Mouse (Mus musculus): Measurements from ENCODE around the gene Cnpy1. TPM values are rescaled to one million over a fixed set of nuclear protein-coding genes. Genes with fewer than 3 reads are reported as not detected.

Gene Cnpy1
- total and polyA plus RNA-seq, 2 experiments: under 0.01 TPM; not detected in 1

DNA sequence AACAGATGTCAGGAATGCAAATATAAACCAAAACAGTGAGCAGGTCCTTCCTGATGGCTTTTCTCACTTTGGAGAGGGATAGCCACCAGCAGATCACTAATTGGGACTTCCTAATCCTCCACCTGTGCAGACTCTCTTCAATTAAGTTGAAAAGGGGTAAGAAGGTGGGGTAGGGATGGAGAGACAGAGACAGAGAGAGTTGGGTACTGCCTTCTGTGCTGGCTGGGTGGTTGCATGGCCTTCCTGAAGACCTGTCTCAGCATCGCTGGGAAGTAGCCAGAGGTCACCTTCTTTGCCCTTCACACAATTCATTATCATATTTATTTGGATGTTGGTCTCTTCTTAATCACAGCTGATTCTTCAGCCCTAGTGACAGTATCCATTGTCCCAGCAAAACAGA lies 26.0 kb downstream of the Cnpy1 start:
- 79% methylated on average over 1 of the region's 1 CpGs for WGBS
- no peak for TF ChIP-seq CTCF (IDR thresholded peaks at IDR 0.05; ENCODE audit: low read depth, low read length)
- no peak for TF ChIP-seq POLR2A (IDR thresholded peaks at IDR 0.05; ENCODE audit: extremely low read depth, insufficient read depth, low read length)

DNA sequence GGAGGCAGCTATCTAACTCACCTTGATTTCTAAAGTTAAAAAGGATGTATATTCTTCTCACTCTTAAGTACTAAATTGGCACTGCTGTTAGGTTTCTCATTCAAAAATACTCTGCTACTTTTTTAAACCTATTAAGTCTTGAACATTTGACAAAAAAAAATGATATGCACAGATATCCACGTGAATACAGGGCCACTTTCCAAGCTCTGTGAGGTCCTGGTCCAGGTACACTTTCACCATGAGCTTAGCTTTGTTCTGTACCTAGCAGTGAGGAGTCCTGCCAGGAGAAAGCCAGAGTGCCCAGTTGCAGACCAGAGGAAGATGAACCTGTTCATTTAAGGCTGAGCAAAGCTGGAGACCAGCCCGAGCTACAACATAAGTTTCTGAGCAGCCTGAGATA lies 32.2 kb downstream of the Cnpy1 start:
- H3K27me3 ChIP-seq (ENCODE audit: control insufficient read depth, insufficient read depth, low read length): peaks cover 16% of the 10 kb centered on the region
- no peak for DNase-seq (ENCODE audit: extremely low read depth, low read depth, low spot score)
- no peak for TF ChIP-seq CTCF (IDR thresholded peaks at IDR 0.05; ENCODE audit: low read depth, low read length)
- no peaks in the 10 kb centered on the region for H3K36me3 ChIP-seq (ENCODE audit: control insufficient read depth, insufficient read depth, low read length)
- H3K4me1 ChIP-seq (ENCODE audit: control insufficient read depth, insufficient read depth, low read length): peaks cover 2% of the 10 kb centered on the region; the same call in 1 of the 2 replicates
- H3K27ac ChIP-seq (replicated peaks; ENCODE audit: insufficient read depth, low read depth, low read length): no peak overlapping the region
- H3K4me3 ChIP-seq (ENCODE audit: insufficient read depth, low read depth, low read length): no peak overlapping the region
- H3K79me2 ChIP-seq (ENCODE audit: control insufficient read depth, insufficient read depth, low read length): no peaks in the 10 kb centered on the region
- no peak overlapping the region for H3K9ac ChIP-seq (ENCODE audit: low read depth, low read length)
- 53% methylated on average over 2 of the region's 2 CpGs for WGBS

More for the DNA sequence above, 26.0 kb downstream of the Cnpy1 start:
- DNase-seq (ENCODE audit: extremely low read depth, low read depth, low spot score): no peak
- Histone ChIP-seq H3K27me3 (ENCODE audit: control insufficient read depth, insufficient read depth, low read length) (no peaks in the 10 kb centered on the region), H3K36me3 (ENCODE audit: control insufficient read depth, insufficient read depth, low read length) (no peaks in the 10 kb centered on the region), H3K4me3 (ENCODE audit: insufficient read depth, low read depth, low read length) (no peak overlapping the region), H3K4me1 (ENCODE audit: control insufficient read depth, insufficient read depth, low read length) (no peaks in the 10 kb centered on the region), H3K27ac (replicated peaks; ENCODE audit: insufficient read depth, low read depth, low read length) (no peak overlapping the region), H3K79me2 (ENCODE audit: control insufficient read depth, insufficient read depth, low read length) (no peaks in the 10 kb centered on the region), H3K9ac (ENCODE audit: low read depth, low read length) (no peak overlapping the region)

DNA sequence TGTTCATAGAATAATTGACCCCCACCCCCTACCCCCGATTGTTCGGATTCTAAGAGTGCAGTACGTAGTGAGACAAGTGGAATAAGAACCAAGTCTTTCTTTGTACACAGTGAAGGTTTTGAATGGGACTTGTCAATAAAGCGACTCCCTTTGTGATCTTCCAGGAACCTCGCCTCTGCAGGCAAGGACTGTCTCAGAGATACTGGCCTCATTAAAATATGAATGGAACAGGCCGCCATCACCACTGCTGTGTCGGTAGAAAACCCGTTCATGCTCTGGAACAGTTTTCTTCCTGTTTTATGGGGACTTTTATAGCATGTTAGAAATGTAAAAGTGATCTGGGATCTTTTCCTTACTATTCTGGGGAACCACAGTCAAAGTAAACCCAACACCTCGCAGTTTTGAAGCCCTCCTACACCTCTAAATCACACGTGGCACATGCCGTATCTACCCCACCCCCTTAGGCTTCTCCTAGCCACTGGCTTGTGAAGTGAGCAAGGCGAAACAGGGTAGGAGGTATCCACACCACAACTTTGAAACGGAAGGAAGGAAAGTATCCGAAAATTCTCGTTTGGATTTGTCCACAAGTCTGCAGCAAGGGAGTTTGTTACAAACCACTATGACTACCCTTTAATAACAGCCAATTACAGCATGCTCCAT lies 33.8 kb downstream of the Cnpy1 start:
- Histone ChIP-seq H3K9ac (ENCODE audit: low read depth, low read length) (no peak overlapping the region), H3K27ac (replicated peaks; ENCODE audit: insufficient read depth, low read depth, low read length) (no peak overlapping the region), H3K27me3 (ENCODE audit: control insufficient read depth, insufficient read depth, low read length) (peaks cover 16% of the 10 kb centered on the region), H3K4me3 (ENCODE audit: insufficient read depth, low read depth, low read length) (no peak overlapping the region), H3K36me3 (ENCODE audit: control insufficient read depth, insufficient read depth, low read length) (no peaks in the 10 kb centered on the region), H3K4me1 (ENCODE audit: control insufficient read depth, insufficient read depth, low read length) (peaks cover 2% of the 10 kb centered on the region; the same call in 1 of the 2 replicates), H3K79me2 (ENCODE audit: control insufficient read depth, insufficient read depth, low read length) (no peaks in the 10 kb centered on the region)
- WGBS: 11% methylated on average over 15 of the region's 15 CpGs
- DNase-seq (ENCODE audit: extremely low read depth, low read depth, low spot score): no peak
- no peak for TF ChIP-seq CTCF (IDR thresholded peaks at IDR 0.05; ENCODE audit: low read depth, low read length)
- no peak for TF ChIP-seq POLR2A (IDR thresholded peaks at IDR 0.05; ENCODE audit: extremely low read depth, insufficient read depth, low read length)

DNA sequence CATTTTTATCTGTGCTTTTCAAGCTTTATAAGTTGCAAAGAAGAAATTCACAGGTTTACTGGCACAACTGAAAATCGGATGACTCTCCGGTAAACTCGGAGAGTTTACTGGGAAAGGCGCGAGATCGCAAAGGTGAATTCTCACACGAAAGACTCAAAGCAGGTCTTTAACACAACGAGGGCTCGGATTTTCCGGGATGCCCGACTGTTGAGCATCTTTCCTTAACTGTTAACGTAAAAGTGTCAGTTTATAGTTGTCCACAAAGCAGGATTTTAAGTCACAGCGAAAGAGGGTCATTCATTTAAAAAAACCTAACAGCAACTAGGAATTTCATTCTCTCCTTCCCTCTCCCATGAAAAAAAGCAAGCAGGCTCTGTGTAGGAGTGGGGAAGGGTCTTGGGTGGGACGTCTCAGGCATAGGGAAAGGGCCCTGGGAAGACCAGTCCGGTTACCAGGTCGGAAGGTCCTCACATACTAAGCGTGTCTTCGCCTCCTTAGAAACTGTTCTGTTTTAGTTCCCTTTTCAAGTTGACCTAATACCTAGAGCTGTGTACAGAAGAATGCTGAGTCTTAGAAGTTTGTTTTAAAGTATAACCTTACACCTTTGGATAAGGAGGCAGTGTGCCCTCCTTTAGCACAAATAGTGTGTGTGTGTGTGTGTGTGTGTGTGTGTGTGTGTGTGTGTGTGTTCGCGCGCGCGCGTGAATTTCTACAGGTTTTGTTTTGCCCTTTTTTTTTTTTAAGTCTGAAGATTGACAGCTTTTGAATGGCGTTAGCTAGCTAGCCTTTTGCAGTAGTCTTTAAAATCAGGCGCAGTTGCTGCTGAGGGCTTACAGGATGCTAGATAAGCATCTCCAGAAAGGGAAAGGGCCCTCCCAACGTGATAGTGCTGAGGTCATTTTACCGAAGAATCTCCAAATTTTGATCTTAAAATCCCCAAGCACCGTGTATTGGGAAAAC lies 34.7 kb downstream of the Cnpy1 start:
- no peak for DNase-seq (ENCODE audit: extremely low read depth, low read depth, low spot score)
- 3% methylated on average over 29 of the region's 29 CpGs for WGBS
- H3K27me3 ChIP-seq (ENCODE audit: control insufficient read depth, insufficient read depth, low read length): peaks cover 16% of the 10 kb centered on the region
- no peaks in the 10 kb centered on the region for H3K79me2 ChIP-seq (ENCODE audit: control insufficient read depth, insufficient read depth, low read length)
- H3K36me3 ChIP-seq (ENCODE audit: control insufficient read depth, insufficient read depth, low read length): no peaks in the 10 kb centered on the region
- no peak for TF ChIP-seq POLR2A (IDR thresholded peaks at IDR 0.05; ENCODE audit: extremely low read depth, insufficient read depth, low read length)
- no peak for TF ChIP-seq CTCF (IDR thresholded peaks at IDR 0.05; ENCODE audit: low read depth, low read length)
- no peak overlapping the region for H3K4me3 ChIP-seq (ENCODE audit: insufficient read depth, low read depth, low read length)
- H3K9ac ChIP-seq (ENCODE audit: low read depth, low read length): no peak overlapping the region
- H3K4me1 ChIP-seq (ENCODE audit: control insufficient read depth, insufficient read depth, low read length): peaks cover 2% of the 10 kb centered on the region; the same call in 1 of the 2 replicates
- no peak overlapping the region for H3K27ac ChIP-seq (replicated peaks; ENCODE audit: insufficient read depth, low read depth, low read length)

DNA sequence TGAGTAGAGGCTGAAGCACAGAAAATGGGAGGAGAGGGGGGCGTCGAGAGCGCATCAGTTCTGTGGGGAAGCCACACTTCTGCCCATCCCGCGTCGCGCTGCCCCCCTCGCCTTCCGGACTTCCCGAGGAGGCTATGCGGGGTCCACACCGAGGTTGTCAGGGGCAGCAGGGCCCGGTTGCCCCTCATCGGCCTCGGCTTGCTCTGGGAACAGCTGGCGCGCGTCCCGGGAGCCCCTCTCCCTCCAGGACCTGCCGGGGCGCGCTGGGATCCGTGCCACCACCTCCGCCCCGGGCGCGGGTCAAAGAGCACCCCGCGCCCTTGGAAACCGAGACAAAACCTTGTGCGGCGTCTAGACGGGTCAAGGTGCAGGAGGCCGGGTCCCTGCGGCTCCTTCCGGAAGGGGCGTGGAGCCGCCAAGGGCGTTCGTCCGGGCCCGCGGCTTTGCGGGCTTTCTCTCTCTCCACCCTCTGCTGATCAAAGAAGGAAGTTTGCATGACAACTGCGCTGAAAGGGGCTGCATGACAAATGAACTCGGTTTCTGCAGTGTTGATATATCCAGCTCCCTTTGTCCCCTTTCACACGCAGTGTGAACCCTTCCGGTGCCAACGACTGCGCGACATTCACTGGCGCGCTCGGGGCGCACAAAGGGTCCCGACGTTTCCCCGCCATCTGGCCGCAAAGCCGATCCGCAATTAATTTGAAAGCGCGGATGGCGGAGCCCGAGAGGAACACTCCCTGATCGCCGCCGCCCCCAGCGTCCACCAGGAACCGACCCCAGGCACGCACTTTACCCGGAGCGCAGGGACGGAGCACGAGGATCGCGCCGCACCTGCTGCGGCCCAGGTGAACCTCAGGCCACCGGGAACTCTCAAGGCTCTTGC lies 35.8 kb downstream of the Cnpy1 start:
- no peak for DNase-seq (ENCODE audit: extremely low read depth, low read depth, low spot score)
- Histone ChIP-seq H3K27me3 (ENCODE audit: control insufficient read depth, insufficient read depth, low read length) (peaks cover 16% of the 10 kb centered on the region), H3K9ac (ENCODE audit: low read depth, low read length) (no peak overlapping the region), H3K36me3 (ENCODE audit: control insufficient read depth, insufficient read depth, low read length) (no peaks in the 10 kb centered on the region), H3K27ac (replicated peaks; ENCODE audit: insufficient read depth, low read depth, low read length) (no peak overlapping the region), H3K79me2 (ENCODE audit: control insufficient read depth, insufficient read depth, low read length) (no peaks in the 10 kb centered on the region), H3K4me1 (ENCODE audit: control insufficient read depth, insufficient read depth, low read length) (peaks cover 2% of the 10 kb centered on the region; the same call in 1 of the 2 replicates), H3K4me3 (ENCODE audit: insufficient read depth, low read depth, low read length) (peak overlapping the region; percentile 20; the same call in 1 of the 2 replicates)
- WGBS: 1% methylated on average over 80 of the region's 80 CpGs
- no peak for TF ChIP-seq CTCF (IDR thresholded peaks at IDR 0.05; ENCODE audit: low read depth, low read length)
- no peak for TF ChIP-seq POLR2A (IDR thresholded peaks at IDR 0.05; ENCODE audit: extremely low read depth, insufficient read depth, low read length)
